Mouse (Mus musculus) retina, postnatal 7 days (tissue): Measurements from ENCODE around the gene Tex50.

Experiments
- DNase-seq: peaks from one replicate; pipeline ENCODE4 v3.0.0-alpha.2; 2012; ENCODE audit warnings: low read depth, low spot score

Gene Tex50

GRCm38 (mm10) chr1:161122661-161123418 is 36.3 kb downstream of the Tex50 start:
- no peak for DNase-seq

GRCm38 (mm10) chr1:161114591-161114990 is 44.5 kb downstream of the Tex50 start:
- no peak for DNase-seq

GRCm38 (mm10) chr1:161109216-161109615 is 49.9 kb downstream of the Tex50 start:
- DNase-seq: no peak
